Mouse (Mus musculus) adrenal gland (tissue): ENCODE measurements around the gene Snrpb.

Experiments
- intact Hi-C: fragments of 180-260 bp; cut with DNase I; formaldehyde crosslinking; loops from one replicate; pipeline ENCODE4 v1.15.1; 2025
- long read RNA-seq, 2 experiments: library from polyadenylated mRNA; unstranded; transcript quantifications; one replicate each; pipeline ENCODE4 v2.0.0; 2020; ENCODE audit warnings: borderline replicate concordance in 1 of 2; ENCODE audit not compliant: insufficient replicate concordance in 1 of 2

Snrpb gene
- long read RNA-seq, experiment 1, transcript Snrpb-201 (7 exons, 1,161 nt) = major isoform, 233 of 250 reads
- long read RNA-seq, experiment 1, partial matches to known transcripts = 5 of 250 reads
- long read RNA-seq, experiment 1, other reads (novel, unspliced or antisense) = 9 of 250 reads
- long read RNA-seq, experiment 2, transcript Snrpb-201 (7 exons, 1,161 nt) = major isoform, 280 of 293 reads
- long read RNA-seq, experiment 2, partial matches to known transcripts = 7 of 293 reads
- long read RNA-seq, experiment 2, other reads (novel, unspliced or antisense) = 5 of 293 reads

GRCm38 (mm10) chr2:130178706-130179506 is at the start of gene Snrpb:
Snrpb (minus strand) TSS chr2:130179403.
- intact Hi-C loops = no loop called here

- intact Hi-C loops = no loop called here
These were observed 32.4 kb upstream of the Snrpb start for GRCm38 (mm10) chr2:130211581-130211980.

- intact Hi-C loops = no loop called here
These were observed 30.4 kb upstream of the Snrpb start for GRCm38 (mm10) chr2:130209636-130210035.

GRCm38 (mm10) chr2:130207996-130208395 is 28.8 kb upstream of the Snrpb start:
- intact Hi-C loops = no loop called here

GRCm38 (mm10) chr2:130207376-130207775 is 28.2 kb upstream of the Snrpb start:
- intact Hi-C loops = no loop called here

- intact Hi-C loops = no loop called here
These were observed 21.8 kb upstream of the Snrpb start for GRCm38 (mm10) chr2:130200961-130201360.

GRCm38 (mm10) chr2:130194894-130195293 is 15.7 kb upstream of the Snrpb start, which contains the start of gene Tmc2:
Tmc2 (plus strand) TSS chr2:130195194.
- intact Hi-C loops = no loop called here

- intact Hi-C loops = no loop called here
These were observed 9.2 kb upstream of the Snrpb start for GRCm38 (mm10) chr2:130188391-130188790.

- intact Hi-C loops = no loop called here
These were observed 360 bp upstream of the Snrpb start for GRCm38 (mm10) chr2:130179507-130180019.

- intact Hi-C loops = no loop called here
These were observed 860 bp downstream of the Snrpb start for GRCm38 (mm10) chr2:130178381-130178705.

GRCm38 (mm10) chr2:130176820-130177219 is 2.4 kb downstream of the Snrpb start:
- intact Hi-C loops = no loop called here

GRCm38 (mm10) chr2:130171674-130172073 is 7.5 kb downstream of the Snrpb start:
- intact Hi-C loops = no loop called here

GRCm38 (mm10) chr2:130167861-130168260 is 11.3 kb downstream of the Snrpb start:
- intact Hi-C loops = loop anchor here (5.0 kb wide), 1 partner anchor 261 kb away; no protein-coding TSS in a partner anchor

- intact Hi-C loops = loop anchor here (1.0 to 5.0 kb wide), 2 partner anchors 97 to 259 kb away; no protein-coding TSS in a partner anchor
These were observed 12.6 kb downstream of the Snrpb start for GRCm38 (mm10) chr2:130166311-130167214.

GRCm38 (mm10) chr2:130162701-130163100 is 16.5 kb downstream of the Snrpb start:
- intact Hi-C loops = no loop called here

GRCm38 (mm10) chr2:130158088-130158437 is 21.1 kb downstream of the Snrpb start:
- intact Hi-C loops = no loop called here

GRCm38 (mm10) chr2:130157231-130158087 is 21.7 kb downstream of the Snrpb start:
- intact Hi-C loops = no loop called here

GRCm38 (mm10) chr2:130155851-130156250 is 23.4 kb downstream of the Snrpb start:
- intact Hi-C loops = no loop called here

GRCm38 (mm10) chr2:130155171-130155570 is 24.0 kb downstream of the Snrpb start:
- intact Hi-C loops = no loop called here

GRCm38 (mm10) chr2:130146089-130146668 is 33.0 kb downstream of the Snrpb start:
- intact Hi-C loops = no loop called here
